Mouse (Mus musculus) intestine, embryonic 16.5 days (tissue): ENCODE measurements around the gene Pard3b. TPM values are rescaled to one million over a fixed set of nuclear protein-coding genes. Genes with fewer than 3 reads are reported as not detected.

Experiments
- ATAC-seq: fragments of 200-750 bp; cut with Nextera tagmentation; 2 replicates; pipeline ENCODE4 v1.8.0; 2017; ENCODE audit warnings: moderate TSS enrichment, moderate library complexity
- H3K27ac ChIP-seq: fragments of 300-500 bp; sonication (generic); 2 replicates; pipeline ENCODE4 v1.5.1; 2014; ENCODE audit warnings: mild to moderate bottlenecking, low read length
- H3K27me3 ChIP-seq: fragments of 300-500 bp; sonication (generic); replicated peaks from 2 replicates; pipeline ENCODE4 v1.6.1; 2014; ENCODE audit warnings: low read length, control low read depth, mixed read lengths; ENCODE audit not compliant: control insufficient read depth, insufficient read depth
- H3K36me3 ChIP-seq: fragments of 300-500 bp; sonication (generic); 2 replicates; pipeline ENCODE4 v1.6.1; 2014; ENCODE audit warnings: low read length, control low read depth; ENCODE audit not compliant: control insufficient read depth, insufficient read depth
- H3K4me1 ChIP-seq: fragments of 300-500 bp; sonication (generic); 2 replicates; pipeline ENCODE4 v1.6.1; 2014; ENCODE audit warnings: low read length, control low read depth, mixed read lengths; ENCODE audit not compliant: control insufficient read depth, insufficient read depth
- H3K4me2 ChIP-seq: fragments of 300-500 bp; sonication (generic); 2 replicates; pipeline ENCODE4 v1.6.1; 2014; ENCODE audit warnings: low read depth, low read length, control low read depth
- H3K4me3 ChIP-seq: fragments of 300-500 bp; sonication (generic); 2 replicates; pipeline ENCODE4 v1.5.1; 2014; ENCODE audit warnings: mild to moderate bottlenecking, low read length
- H3K9ac ChIP-seq: fragments of 300-500 bp; sonication (generic); 2 replicates; pipeline ENCODE4 v1.6.1; 2014; ENCODE audit warnings: low read depth, low read length
- H3K9me3 ChIP-seq: fragments of 300-500 bp; sonication (generic); 2 replicates; pipeline ENCODE4 v1.6.1; 2016; ENCODE audit warnings: low read length, control low read depth; ENCODE audit not compliant: control insufficient read depth
- WGBS: fragments of 180-500 bp; shearing (Covaris S2); extraction: QIAGEN DNeasy Blood & Tissue Kit; methylation state at CpG from one replicate; pipeline ENCODE4 v1.1.7; 2014; 5-methylcytosine and 5-hydroxymethylcytosine counted together
- polyA plus RNA-seq: library from polyadenylated mRNA; unstranded; fragments of >200 nt; fragmentation: Nextera tagmentation; extraction: Ambion mirVana; gene quantifications from 2 replicates; pipeline ENCODE4 v1.2.1, GENCODE M21; 2015

Pard3b gene
- polyA plus RNA-seq, 1 experiment from 2014 or later: 22.3 TPM

GRCm38 (mm10) chr1:62666780-62667179 lies 1028.2 kb downstream of the Pard3b start:
- H3K27ac ChIP-seq: no peak overlapping the region
- no peak overlapping the region for H3K4me3 ChIP-seq
- H3K9me3 ChIP-seq: 0 out of 2 replicates have a peak, but pooled peaks cover 2% of the 10 kb centered on the region
- no peaks in the 10 kb centered on the region for H3K36me3 ChIP-seq
- no peak for ATAC-seq
- WGBS: 68% methylated on average over 5 of the region's 5 CpGs
- no peaks in the 10 kb centered on the region for H3K27me3 ChIP-seq
- no peaks in the 10 kb centered on the region; the same call in 1 of the 2 replicates for H3K4me1 ChIP-seq
- H3K9ac ChIP-seq: no peak overlapping the region
- H3K4me2 ChIP-seq: no peak overlapping the region

GRCm38 (mm10) chr1:62678611-62679344 lies 1040.2 kb downstream of the Pard3b start:
- H3K4me1 ChIP-seq: 0 out of 2 replicates have a peak, but pooled peaks cover 4% of the 10 kb centered on the region
- H3K4me2 ChIP-seq: no peak overlapping the region
- H3K9me3 ChIP-seq: no peaks in the 10 kb centered on the region
- 63% methylated on average over 4 of the region's 4 CpGs for WGBS
- no peak overlapping the region for H3K27ac ChIP-seq
- no peak overlapping the region for H3K4me3 ChIP-seq
- H3K9ac ChIP-seq: no peak overlapping the region
- no peaks in the 10 kb centered on the region for H3K27me3 ChIP-seq
- no peak for ATAC-seq
- no peaks in the 10 kb centered on the region for H3K36me3 ChIP-seq

DNA sequence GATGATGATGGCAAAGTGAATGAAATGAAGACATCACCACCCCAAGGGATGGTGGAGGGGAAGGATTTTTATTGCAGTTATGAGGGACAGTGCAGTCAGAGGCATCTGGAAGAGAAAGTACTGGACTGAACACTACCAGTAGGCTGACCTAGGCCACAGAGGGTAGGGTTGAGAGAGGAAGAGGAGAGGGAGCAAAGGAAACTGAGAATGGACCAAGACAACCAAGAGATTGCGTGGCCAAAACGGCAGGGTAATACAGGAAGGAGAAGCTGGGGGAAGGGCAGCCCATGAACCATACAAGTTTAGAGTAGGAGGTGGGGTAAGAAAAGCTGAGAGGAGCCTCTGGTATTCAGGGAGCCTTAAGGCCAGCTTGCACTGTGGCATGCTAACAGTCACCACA lies 1040.8 kb downstream of the Pard3b start:
- Histone ChIP-seq H3K4me2 (no peak overlapping the region), H3K9me3 (no peaks in the 10 kb centered on the region), H3K27me3 (no peaks in the 10 kb centered on the region), H3K36me3 (no peaks in the 10 kb centered on the region), H3K4me3 (no peak overlapping the region), H3K9ac (no peak overlapping the region), H3K27ac (no peak overlapping the region), H3K4me1 (0 out of 2 replicates have a peak, but pooled peaks cover 4% of the 10 kb centered on the region)
- 94% methylated on average over 2 of the region's 2 CpGs for WGBS
- ATAC-seq: no peak

DNA sequence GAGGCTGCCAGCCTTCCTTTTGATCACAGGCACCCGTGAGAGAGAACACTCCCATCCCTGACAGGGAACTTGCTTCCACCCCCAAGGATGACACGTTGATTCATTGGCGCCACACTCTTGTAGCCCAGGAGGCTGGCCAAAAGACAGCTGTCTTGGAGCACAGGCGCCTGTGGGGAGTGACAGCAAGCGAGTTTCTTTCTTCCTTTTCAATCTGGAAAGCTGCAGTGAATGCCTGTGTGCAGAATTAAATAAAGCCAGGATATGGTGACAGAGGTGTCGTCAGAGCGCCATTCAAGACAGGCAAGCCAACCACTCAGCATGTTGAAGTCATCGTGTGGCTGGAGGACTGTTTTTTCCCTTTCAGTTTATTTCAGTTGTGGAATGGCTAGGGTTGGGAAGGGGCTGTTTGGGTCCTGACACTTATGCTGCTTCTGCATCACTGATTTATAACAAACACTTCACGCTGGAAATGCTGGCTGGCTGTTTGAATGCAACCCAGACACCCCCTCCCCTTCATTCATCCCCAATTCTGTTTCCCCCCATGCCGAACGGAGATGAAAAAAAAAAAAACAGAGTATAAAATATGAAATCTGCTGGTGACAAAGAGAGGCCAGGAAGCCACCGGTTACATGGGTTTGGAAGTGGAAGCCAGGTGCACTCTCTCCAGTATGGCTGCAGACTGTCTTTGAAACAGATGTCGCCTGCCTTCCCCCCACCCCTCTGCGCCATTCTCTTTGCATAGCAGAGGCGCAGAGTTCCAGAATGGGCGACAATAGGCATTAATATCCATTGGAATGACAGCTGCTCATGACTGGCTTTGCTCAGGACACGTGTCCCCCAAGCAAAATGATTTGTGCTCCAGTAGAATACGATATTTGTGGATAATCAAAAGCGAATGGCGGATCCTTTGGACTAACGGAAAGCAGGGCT lies 1044.1 kb downstream of the Pard3b start:
- no peaks in the 10 kb centered on the region for H3K36me3 ChIP-seq
- H3K4me1 ChIP-seq: 0 out of 2 replicates have a peak, but pooled peaks cover 4% of the 10 kb centered on the region
- no peak overlapping the region for H3K9ac ChIP-seq
- no peaks in the 10 kb centered on the region for H3K9me3 ChIP-seq
- no peak overlapping the region for H3K4me2 ChIP-seq
- ATAC-seq: no peak
- no peak overlapping the region for H3K4me3 ChIP-seq
- WGBS: 50% methylated on average over 21 of the region's 21 CpGs
- H3K27ac ChIP-seq: no peak overlapping the region
- no peaks in the 10 kb centered on the region for H3K27me3 ChIP-seq

- Histone ChIP-seq H3K27me3 (no peaks in the 10 kb centered on the region), H3K36me3 (no peaks in the 10 kb centered on the region), H3K9me3 (no peaks in the 10 kb centered on the region), H3K4me1 (0 out of 2 replicates have a peak, but pooled peaks cover 4% of the 10 kb centered on the region), H3K4me2 (no peak overlapping the region), H3K9ac (no peak overlapping the region), H3K27ac (no peak overlapping the region), H3K4me3 (no peak overlapping the region)
- no peak for ATAC-seq
- 77% methylated on average over 2 of the region's 2 CpGs for WGBS
Observed at GRCm38 (mm10) chr1:62683498-62683897, 1044.9 kb downstream of the Pard3b start.

GRCm38 (mm10) chr1:62687511-62687910 lies 1048.9 kb downstream of the Pard3b start:
- Histone ChIP-seq H3K4me2 (no peak overlapping the region), H3K27me3 (no peaks in the 10 kb centered on the region), H3K36me3 (no peaks in the 10 kb centered on the region), H3K4me3 (no peak overlapping the region), H3K27ac (peak overlapping the region; percentile 8; the same call in 1 of the 2 replicates), H3K9me3 (no peaks in the 10 kb centered on the region), H3K4me1 (no peaks in the 10 kb centered on the region), H3K9ac (no peak overlapping the region)
- 64% methylated on average over 8 of the region's 8 CpGs for WGBS
- no peak for ATAC-seq

- 82% methylated on average over 6 of the region's 6 CpGs for WGBS
- H3K27me3 ChIP-seq: no peaks in the 10 kb centered on the region
- no peak overlapping the region for H3K4me2 ChIP-seq
Observed at GRCm38 (mm10) chr1:62691175-62691574, 1052.6 kb downstream of the Pard3b start.

More at GRCm38 (mm10) chr1:62691175-62691574, 1052.6 kb downstream of the Pard3b start:
- H3K9ac ChIP-seq: no peak overlapping the region
- ATAC-seq: no peak
- H3K27ac ChIP-seq: no peak overlapping the region
- no peak overlapping the region for H3K4me3 ChIP-seq
- no peaks in the 10 kb centered on the region for H3K4me1 ChIP-seq
- H3K9me3 ChIP-seq: no peaks in the 10 kb centered on the region
- H3K36me3 ChIP-seq: no peaks in the 10 kb centered on the region
